Mouse (Mus musculus) MEL (cell line): ENCODE results near the gene Map1b. TPM values are rescaled to one million over a fixed set of nuclear protein-coding genes. Genes with fewer than 3 reads are reported as not detected.

Source experiments
- DNase-seq: peaks from one replicate; pipeline ENCODE4 v3.0.0; 2011; ENCODE audit warnings: low read depth, low spot score
- H3K27ac ChIP-seq: 2 replicates; pipeline ENCODE4 v1.5.1; 2012; ENCODE audit warnings: low read depth, mild to moderate bottlenecking, control low read depth, low read length, moderate library complexity; ENCODE audit not compliant: control insufficient read depth
- H3K27me3 ChIP-seq, 2 experiments: fragments of 150-350 bp in 1 of 2; sonication (generic) in 1 of 2; 2 replicates each; pipeline ENCODE4 v1.6.1; 2012; ENCODE audit warnings: low read length in 2 of 2, mild to moderate bottlenecking in 2 of 2, improper control_type of control experiment in 1 of 2, moderate library complexity in 1 of 2; ENCODE audit not compliant: insufficient read depth in 2 of 2, control insufficient read depth in 1 of 2
- H3K36me3 ChIP-seq, 2 experiments: 2 replicates each; pipeline ENCODE4 v1.6.1; 2012 to 2014; ENCODE audit warnings: low read length in 2 of 2, improper control_type of control experiment in 1 of 2, inconsistent platforms in 1 of 2, mild to moderate bottlenecking in 1 of 2; ENCODE audit not compliant: insufficient read depth in 2 of 2, control insufficient read depth in 1 of 2
- H3K4me1 ChIP-seq, 2 experiments: fragments of 150-350 bp in 1 of 2; sonication (generic) in 1 of 2; 2 replicates each; pipeline ENCODE4 v1.6.1; 2012; ENCODE audit warnings: low read length in 2 of 2, improper control_type of control experiment in 1 of 2, mild to moderate bottlenecking in 1 of 2; ENCODE audit not compliant: insufficient read depth in 2 of 2, control insufficient read depth in 1 of 2
- H3K4me3 ChIP-seq, 2 experiments: fragments of 150-350 bp in 1 of 2; sonication (generic) in 1 of 2; 2 replicates each; pipeline ENCODE4 v1.5.1; 2012; ENCODE audit warnings: low read depth in 2 of 2, low read length in 2 of 2, mild to moderate bottlenecking in 2 of 2, moderate library complexity in 2 of 2, control low read depth in 1 of 2, improper control_type of control experiment in 1 of 2; ENCODE audit not compliant: control insufficient read depth in 1 of 2, insufficient read depth in 1 of 2
- H3K79me2 ChIP-seq: 2 replicates; pipeline ENCODE4 v1.6.1; 2012; ENCODE audit warnings: mild to moderate bottlenecking, low read length, moderate library complexity; ENCODE audit not compliant: control insufficient read depth, poor library complexity, insufficient read depth
- H3K9ac ChIP-seq: 2 replicates; pipeline ENCODE4 v1.6.1; 2012; ENCODE audit warnings: low read depth, mild to moderate bottlenecking, control low read depth, low read length, moderate library complexity; ENCODE audit not compliant: control insufficient read depth, poor library complexity, severe bottlenecking
- H3K9me3 ChIP-seq: fragments of 150-350 bp; sonication (generic); replicated peaks from 2 replicates; pipeline ENCODE4 v1.6.1; 2012; ENCODE audit warnings: mild to moderate bottlenecking, low read length, improper control_type of control experiment, moderate library complexity; ENCODE audit not compliant: insufficient read depth
- BHLHE40 ChIP-seq: IDR thresholded peaks from 2 replicates; pipeline ENCODE4 v1.6.1; 2012; ENCODE audit warnings: low read depth, mild to moderate bottlenecking, inconsistent platforms, low read length, improper control_type of control experiment, borderline replicate concordance
- CHD1 ChIP-seq: IDR thresholded peaks from 2 replicates; pipeline ENCODE4 v1.6.1; 2012; ENCODE audit warnings: low read depth, mild to moderate bottlenecking, inconsistent platforms, low read length, improper control_type of control experiment
- ELF1 ChIP-seq: IDR thresholded peaks from 2 replicates; pipeline ENCODE4 v1.6.1; 2014; ENCODE audit warnings: low read depth, mild to moderate bottlenecking, inconsistent platforms, low read length, improper control_type of control experiment, moderate library complexity
- EP300 ChIP-seq, 2 experiments: IDR thresholded peaks; 2 replicates each; pipeline ENCODE4 v1.6.1; 2011; ENCODE audit warnings: improper control_type of control experiment in 2 of 2, low read length in 2 of 2, low read depth in 1 of 2, mild to moderate bottlenecking in 1 of 2
- ETS1 ChIP-seq: IDR thresholded peaks from 2 replicates; pipeline ENCODE4 v1.6.1; 2012; ENCODE audit warnings: low read depth, mild to moderate bottlenecking, inconsistent platforms, low read length, improper control_type of control experiment, moderate library complexity
- GABPA ChIP-seq: IDR thresholded peaks from 2 replicates; pipeline ENCODE4 v1.6.1; 2012; ENCODE audit warnings: low read depth, mild to moderate bottlenecking, inconsistent platforms, low read length, improper control_type of control experiment, moderate library complexity
- GATA1 ChIP-seq: IDR thresholded peaks from 2 replicates; pipeline ENCODE4 v1.6.1; 2011; ENCODE audit warnings: low read depth, low read length, improper control_type of control experiment
- HCFC1 ChIP-seq: IDR thresholded peaks from 2 replicates; pipeline ENCODE4 v1.6.1; 2012; ENCODE audit warnings: low read depth, mild to moderate bottlenecking, inconsistent platforms, low read length, improper control_type of control experiment, moderate library complexity
- KAT2A ChIP-seq: conservative IDR thresholded peaks from 2 replicates; pipeline ENCODE4 v1.6.1; 2012; ENCODE audit warnings: low read depth, low read length, improper control_type of control experiment, inconsistent platforms
- MAFK ChIP-seq: IDR thresholded peaks from 2 replicates; pipeline ENCODE4 v1.6.1; 2011; ENCODE audit warnings: low read depth, mild to moderate bottlenecking, low read length, improper control_type of control experiment, borderline replicate concordance
- MEF2A ChIP-seq: IDR thresholded peaks from 2 replicates; pipeline ENCODE4 v1.6.1; 2014; ENCODE audit warnings: low read depth, mild to moderate bottlenecking, inconsistent platforms, low read length, improper control_type of control experiment; ENCODE audit not compliant: poor library complexity, insufficient replicate concordance, severe bottlenecking; ENCODE audit errors: extremely low read depth
- MYC ChIP-seq: IDR thresholded peaks from 2 replicates; pipeline ENCODE4 v1.6.1; 2011; ENCODE audit warnings: low read depth, mild to moderate bottlenecking, low read length, improper control_type of control experiment, moderate library complexity
- NELFE ChIP-seq: IDR thresholded peaks from 2 replicates; pipeline ENCODE4 v1.6.1; 2011; ENCODE audit warnings: low read depth, low read length, improper control_type of control experiment
- POLR2A ChIP-seq, 2 experiments: IDR thresholded peaks; 2 replicates each; pipeline ENCODE4 v1.6.1; 2011 to 2012; ENCODE audit warnings: low read length in 2 of 2, mild to moderate bottlenecking in 2 of 2, control low read depth in 1 of 2, improper control_type of control experiment in 1 of 2, low read depth in 1 of 2, moderate library complexity in 1 of 2; ENCODE audit not compliant: control insufficient read depth in 1 of 2, insufficient read depth in 1 of 2, poor library complexity in 1 of 2
- TBP ChIP-seq: IDR thresholded peaks from 2 replicates; pipeline ENCODE4 v1.8.0; 2011; ENCODE audit warnings: low read depth, low read length, improper control_type of control experiment
- UBTF ChIP-seq: IDR thresholded peaks from 2 replicates; pipeline ENCODE4 v1.6.1; 2012; ENCODE audit warnings: low read depth, mild to moderate bottlenecking, inconsistent platforms, low read length, improper control_type of control experiment, moderate library complexity, borderline replicate concordance; ENCODE audit not compliant: insufficient read depth
- USF1 ChIP-seq: IDR thresholded peaks from 2 replicates; pipeline ENCODE4 v1.6.1; 2014; ENCODE audit warnings: low read depth, mild to moderate bottlenecking, inconsistent platforms, low read length, improper control_type of control experiment, moderate library complexity
- USF2 ChIP-seq, 2 experiments: IDR thresholded peaks; 2 replicates each; pipeline ENCODE4 v1.6.1; 2011 to 2012; ENCODE audit warnings: improper control_type of control experiment in 2 of 2, low read length in 2 of 2, borderline replicate concordance in 1 of 2, inconsistent platforms in 1 of 2, low read depth in 1 of 2, mild to moderate bottlenecking in 1 of 2; ENCODE audit not compliant: insufficient read depth in 1 of 2
- ZC3H11A ChIP-seq: IDR thresholded peaks from 2 replicates; pipeline ENCODE4 v1.6.1; 2012; ENCODE audit warnings: low read depth, mild to moderate bottlenecking, inconsistent platforms, low read length, improper control_type of control experiment
- ZKSCAN1 ChIP-seq: IDR thresholded peaks from 2 replicates; pipeline ENCODE4 v1.6.1; 2012; ENCODE audit warnings: low read depth, mild to moderate bottlenecking, inconsistent platforms, low read length, improper control_type of control experiment, moderate library complexity
- ZMIZ1 ChIP-seq: IDR thresholded peaks from 2 replicates; pipeline ENCODE4 v1.6.1; 2012; ENCODE audit warnings: low read depth, mild to moderate bottlenecking, inconsistent platforms, low read length, improper control_type of control experiment, moderate library complexity
- polyA plus RNA-seq, 2 experiments: library from polyadenylated mRNA; stranded (reverse) in 1 of 2; unstranded in 1 of 2; fragments of >175 nt in 1 of 2; fragments of >200 nt in 1 of 2; gene quantifications; 2 replicates each; pipeline versions ENCODE4 v1.2.1 to v1.2.4; 2012; ENCODE audit warnings: low replicate concordance in 2 of 2, low read depth in 1 of 2; ENCODE audit not compliant: insufficient read length in 2 of 2, insufficient read depth in 1 of 2, missing spikeins in 1 of 2
- total RNA-seq: library from RNA; depleted of rRNA; stranded (reverse); fragments of 300-350 nt; gene quantifications from 2 replicates; pipeline ENCODE4 v1.2.3, GENCODE M21; 2012

Gene Map1b
- total and polyA plus RNA-seq, 3 experiments, result not detected

DNA sequence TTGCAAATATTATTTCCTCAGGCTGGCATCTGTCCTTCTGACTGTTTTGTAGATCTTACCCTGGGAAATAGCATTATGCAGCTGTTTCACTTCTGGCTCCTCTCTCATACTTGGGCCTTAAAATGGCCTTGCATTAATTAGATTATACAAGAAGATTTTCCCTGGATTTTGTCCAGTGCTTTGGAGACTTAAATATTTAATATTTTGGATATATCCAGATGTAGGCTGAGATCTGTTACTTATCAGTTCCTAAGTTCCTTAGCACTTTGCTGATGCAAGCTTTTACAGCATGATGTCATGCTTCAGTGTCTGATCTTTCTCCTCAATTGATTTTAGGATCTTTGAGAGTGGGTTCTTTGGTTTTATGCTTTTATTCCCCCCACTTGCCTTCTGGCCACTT is 11.6 kb upstream of the Map1b start:
- Histone ChIP-seq H3K27me3 (no peaks in the 10 kb centered on the region), H3K4me1 (no peaks in the 10 kb centered on the region), H3K9ac (no peak overlapping the region), H3K4me3 (no peak overlapping the region), H3K79me2 (no peaks in the 10 kb centered on the region), H3K9me3 (no peaks in the 10 kb centered on the region), H3K27ac (no peak overlapping the region), H3K36me3 (no peaks in the 10 kb centered on the region)
- no peak for DNase-seq
- TF ChIP-seq USF1 (no peak), NELFE (no peak), HCFC1 (no peak), ELF1 (no peak), BHLHE40 (no peak), KAT2A (no peak), POLR2A (IDR thresholded peaks at IDR 0.05; ENCODE audit: control insufficient read depth in 1 of 2, insufficient read depth in 1 of 2, low read depth in 1 of 2, low read length in 2 of 2, poor library complexity in 1 of 2) (no peak), USF2 (IDR thresholded peaks at IDR 0.05; ENCODE audit: borderline replicate concordance in 1 of 2, insufficient read depth in 1 of 2, low read depth in 1 of 2, low read length in 2 of 2) (no peak), ZMIZ1 (no peak), MEF2A (no peak), GABPA (no peak), EP300 (IDR thresholded peaks at IDR 0.05; ENCODE audit: low read depth in 1 of 2, low read length in 2 of 2) (no peak), ZC3H11A (no peak), CHD1 (no peak), ZKSCAN1 (no peak), UBTF (no peak), TBP (no peak), MYC (no peak), MAFK (no peak)

DNA sequence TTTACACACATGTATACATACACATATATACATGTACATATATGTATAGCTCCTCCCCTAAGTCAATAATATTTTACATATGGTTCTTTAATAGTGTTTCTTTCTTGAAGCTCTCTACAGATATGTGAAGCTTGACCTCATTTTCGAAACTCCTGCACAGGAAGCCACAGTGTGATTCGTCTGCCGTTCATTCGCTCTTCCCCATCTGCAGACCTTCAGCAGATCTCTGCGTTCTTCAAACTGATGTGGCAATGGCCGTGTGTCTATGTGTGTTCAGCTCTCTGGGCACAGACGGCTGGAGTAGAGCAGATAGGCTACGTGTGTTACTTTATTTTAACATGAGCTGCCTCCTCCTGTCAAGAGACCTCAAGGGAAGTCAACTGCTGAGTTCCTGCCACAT is 9.2 kb upstream of the Map1b start:
- TF ChIP-seq ETS1 (no peak), GATA1 (no peak)
- TF ChIP-seq, all 39 proteins: peak for 0
- Histone ChIP-seq H3K4me3 (no peak overlapping the region), H3K9me3 (no peaks in the 10 kb centered on the region), H3K4me1 (no peaks in the 10 kb centered on the region), H3K9ac (no peak overlapping the region), H3K79me2 (no peaks in the 10 kb centered on the region), H3K27ac (no peak overlapping the region), H3K27me3 (no peaks in the 10 kb centered on the region), H3K36me3 (no peaks in the 10 kb centered on the region)
- DNase-seq, result no peak
